Mouse (Mus musculus): ENCODE data around the gene Shkbp1. TPM values are rescaled to one million over a fixed set of nuclear protein-coding genes. Genes with fewer than 3 reads are reported as not detected.

Shkbp1 gene
- polyA plus RNA-seq, 1 experiment: 35.9 TPM

DNA sequence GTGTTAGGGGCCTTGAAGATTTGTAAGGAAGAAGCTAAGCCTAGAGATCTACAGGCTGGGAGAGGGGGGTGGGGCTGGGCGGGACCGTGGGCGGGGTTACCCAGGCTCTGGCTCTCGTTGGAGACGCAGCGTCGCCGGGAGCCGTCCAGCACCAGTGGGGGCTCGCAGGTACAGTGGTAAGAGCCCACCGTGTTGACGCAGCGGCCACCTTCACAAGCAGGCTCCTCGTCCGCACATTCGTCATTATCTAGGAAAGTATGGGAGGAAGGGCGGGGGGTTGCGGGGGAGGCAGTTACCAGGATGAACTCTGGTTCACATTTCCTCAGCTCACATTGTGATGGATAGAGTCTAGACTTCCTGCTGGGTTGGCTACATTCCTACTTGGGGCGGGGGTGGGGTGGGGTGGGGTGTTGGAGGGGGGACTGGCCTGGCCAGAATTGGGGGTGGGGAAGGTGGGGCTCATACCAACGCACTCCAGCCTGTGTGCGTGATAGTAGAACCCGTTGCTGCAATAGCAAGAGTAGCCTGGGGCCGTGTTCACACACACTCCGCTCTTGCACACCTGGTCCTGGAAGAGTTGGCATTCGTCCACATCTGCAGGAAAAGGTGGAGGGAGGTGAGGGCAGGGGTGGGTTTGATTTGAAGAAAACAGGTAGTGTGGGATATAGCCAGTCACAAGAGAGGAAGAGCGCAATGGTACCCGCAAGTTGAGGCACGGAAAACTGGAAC is 46.8 kb downstream of the Shkbp1 start:
- TF ChIP-seq POLR2A (IDR thresholded peaks at IDR 0.05; ENCODE audit: low read depth, low read length): no peak
- TF ChIP-seq CTCF (IDR thresholded peaks at IDR 0.05; ENCODE audit: borderline replicate concordance, insufficient read depth, low read length): no peak
- H3K4me3 ChIP-seq (ENCODE audit: insufficient read depth, low read length): no peak overlapping the region
- H3K27ac ChIP-seq (ENCODE audit: insufficient read depth, low read length): no peak overlapping the region
- H3K4me1 ChIP-seq (ENCODE audit: control insufficient read depth, insufficient read depth, low read length): no peaks in the 10 kb centered on the region

DNA sequence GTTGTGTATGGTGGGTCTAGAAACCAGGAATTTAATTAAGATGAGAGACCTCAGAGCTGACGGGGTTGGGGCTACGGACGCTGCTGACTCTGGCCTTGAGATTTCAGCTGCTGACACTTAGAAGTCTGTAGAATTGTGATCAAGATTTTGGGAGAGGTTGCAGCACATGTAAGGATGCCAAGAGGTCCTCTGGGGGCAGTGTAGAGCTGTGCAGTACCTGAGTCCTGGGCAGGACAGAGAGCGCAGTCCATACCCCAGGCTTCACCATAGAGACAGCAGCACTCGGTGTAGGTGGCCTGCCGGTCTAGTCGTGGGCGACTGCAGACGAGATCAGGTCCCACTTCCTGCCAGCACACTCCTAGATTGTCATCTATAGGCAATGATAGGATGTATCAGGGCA is 48.3 kb downstream of the Shkbp1 start:
- Histone ChIP-seq H3K4me3 (ENCODE audit: insufficient read depth, low read length) (no peak overlapping the region), H3K4me1 (ENCODE audit: control insufficient read depth, insufficient read depth, low read length) (no peaks in the 10 kb centered on the region), H3K27ac (ENCODE audit: insufficient read depth, low read length) (no peak overlapping the region)
- TF ChIP-seq POLR2A (IDR thresholded peaks at IDR 0.05; ENCODE audit: low read depth, low read length) (no peak), CTCF (IDR thresholded peaks at IDR 0.05; ENCODE audit: borderline replicate concordance, insufficient read depth, low read length) (peak; percentile 19; the same call in 1 of the 2 replicates)

DNA sequence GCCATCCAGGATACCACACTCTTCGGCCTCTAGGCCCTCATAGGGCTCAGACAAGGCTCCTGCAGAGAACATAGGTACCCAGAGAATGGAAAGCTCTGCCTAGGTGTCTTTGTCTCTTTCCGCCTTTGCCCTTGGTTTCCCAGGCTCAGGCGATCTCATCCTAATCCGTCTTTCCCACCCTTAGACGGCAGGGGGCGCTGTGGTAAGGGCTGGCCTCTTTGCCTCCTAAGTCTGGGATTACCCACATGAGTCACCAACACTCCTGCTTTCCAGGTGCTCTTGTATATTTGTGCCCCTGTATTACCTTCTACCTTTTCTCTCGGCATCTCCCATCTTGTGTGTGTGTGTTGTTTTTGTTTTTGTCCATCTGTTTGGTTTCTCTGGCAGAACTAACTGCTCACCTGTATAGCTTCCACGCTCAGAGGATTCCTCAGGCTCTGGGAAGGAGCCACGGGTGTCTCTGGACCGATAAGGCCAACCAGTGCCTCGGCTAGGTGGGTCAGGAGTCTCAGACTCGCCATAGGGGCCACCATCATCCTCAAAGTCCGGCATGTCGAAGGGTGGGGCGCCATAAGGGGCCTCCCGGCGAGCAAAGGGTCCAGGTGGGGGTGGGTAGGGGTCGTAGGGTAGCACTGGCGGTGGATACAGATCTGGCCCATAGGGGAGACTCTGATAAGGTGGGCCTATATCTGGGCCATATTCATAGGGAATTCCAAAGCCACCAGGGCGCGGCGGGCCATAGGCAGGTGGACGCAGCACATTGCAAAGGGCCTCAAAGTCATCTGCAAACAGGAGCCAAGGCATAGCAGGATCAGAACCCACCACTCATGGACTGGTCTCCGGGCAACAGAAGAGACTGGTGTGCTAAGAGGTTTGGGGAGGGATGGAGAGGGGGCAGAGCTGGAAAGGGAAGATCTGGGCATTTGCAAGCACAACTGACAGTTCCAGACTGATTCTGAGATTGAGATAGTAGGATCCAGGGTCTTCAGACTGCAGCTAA is 49.4 kb downstream of the Shkbp1 start:
- TF ChIP-seq POLR2A (IDR thresholded peaks at IDR 0.05; ENCODE audit: low read depth, low read length) (no peak), CTCF (IDR thresholded peaks at IDR 0.05; ENCODE audit: borderline replicate concordance, insufficient read depth, low read length) (peak; percentile 55; the same call in 1 of the 2 replicates)

DNA sequence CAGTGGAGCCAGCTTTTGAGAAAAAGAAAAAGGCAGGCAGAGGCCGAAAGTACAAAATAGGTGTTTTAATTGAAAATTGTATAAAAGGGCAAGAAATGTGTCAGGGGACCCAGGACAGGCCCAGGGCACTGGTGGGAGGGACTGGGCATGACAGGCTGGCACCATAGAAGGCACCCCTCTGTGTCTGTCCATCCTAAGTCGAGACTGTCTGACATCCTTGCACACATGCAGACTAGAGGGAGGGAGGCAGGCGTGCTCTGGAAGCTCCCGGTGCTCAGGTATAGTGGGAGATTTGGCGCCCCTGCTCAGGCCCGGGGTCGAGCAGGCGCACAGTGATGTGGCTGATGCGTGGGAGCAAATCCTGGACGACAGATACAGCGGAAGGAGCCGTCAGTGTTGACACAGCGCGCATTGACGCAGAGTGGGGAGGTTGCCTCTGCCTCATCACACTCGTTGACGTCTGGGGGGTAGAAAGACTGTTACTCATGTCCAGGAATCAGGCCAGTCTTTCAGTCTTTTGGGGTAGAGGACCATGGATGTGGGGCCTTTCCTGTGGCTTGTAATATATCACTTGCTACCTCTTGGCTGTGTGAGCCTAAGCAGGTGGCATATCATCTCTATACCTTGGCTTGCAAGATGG is 50.6 kb downstream of the Shkbp1 start:
- TF ChIP-seq POLR2A (IDR thresholded peaks at IDR 0.05; ENCODE audit: low read depth, low read length) (no peak), CTCF (IDR thresholded peaks at IDR 0.05; ENCODE audit: borderline replicate concordance, insufficient read depth, low read length) (no peak)
- Histone ChIP-seq H3K4me3 (ENCODE audit: insufficient read depth, low read length) (no peak overlapping the region), H3K27ac (ENCODE audit: insufficient read depth, low read length) (no peak overlapping the region), H3K4me1 (ENCODE audit: control insufficient read depth, insufficient read depth, low read length) (no peaks in the 10 kb centered on the region)

More for the DNA sequence above, 49.4 kb downstream of the Shkbp1 start:
- H3K4me1 ChIP-seq (ENCODE audit: control insufficient read depth, insufficient read depth, low read length): no peaks in the 10 kb centered on the region
- H3K4me3 ChIP-seq (ENCODE audit: insufficient read depth, low read length): no peak overlapping the region
- H3K27ac ChIP-seq (ENCODE audit: insufficient read depth, low read length): no peak overlapping the region

DNA sequence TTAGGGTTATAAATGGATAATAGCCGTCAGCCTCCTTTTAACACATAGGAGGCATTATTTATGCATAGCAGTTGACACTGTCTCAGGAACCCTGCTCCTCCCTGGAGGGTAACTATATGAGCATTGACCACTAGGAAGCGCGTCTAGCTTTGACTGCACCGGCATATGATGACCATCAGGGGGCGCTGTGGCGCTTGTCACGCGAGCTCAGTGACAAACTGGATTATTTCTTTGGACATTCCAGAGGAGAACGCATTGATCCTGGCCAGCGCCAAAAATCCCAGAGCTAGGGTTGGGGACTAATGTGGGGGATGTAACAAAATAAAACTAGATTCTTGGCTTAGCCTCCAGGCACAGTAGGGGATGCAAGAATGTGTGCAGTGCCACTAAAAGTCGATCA is 53.6 kb downstream of the Shkbp1 start:
- no peak overlapping the region for H3K4me3 ChIP-seq (ENCODE audit: insufficient read depth, low read length)
- no peak overlapping the region for H3K27ac ChIP-seq (ENCODE audit: insufficient read depth, low read length)
- no peak for TF ChIP-seq POLR2A (IDR thresholded peaks at IDR 0.05; ENCODE audit: low read depth, low read length)
- peak; percentile 92 for TF ChIP-seq CTCF (IDR thresholded peaks at IDR 0.05; ENCODE audit: borderline replicate concordance, insufficient read depth, low read length)
- no peaks in the 10 kb centered on the region for H3K4me1 ChIP-seq (ENCODE audit: control insufficient read depth, insufficient read depth, low read length)

DNA sequence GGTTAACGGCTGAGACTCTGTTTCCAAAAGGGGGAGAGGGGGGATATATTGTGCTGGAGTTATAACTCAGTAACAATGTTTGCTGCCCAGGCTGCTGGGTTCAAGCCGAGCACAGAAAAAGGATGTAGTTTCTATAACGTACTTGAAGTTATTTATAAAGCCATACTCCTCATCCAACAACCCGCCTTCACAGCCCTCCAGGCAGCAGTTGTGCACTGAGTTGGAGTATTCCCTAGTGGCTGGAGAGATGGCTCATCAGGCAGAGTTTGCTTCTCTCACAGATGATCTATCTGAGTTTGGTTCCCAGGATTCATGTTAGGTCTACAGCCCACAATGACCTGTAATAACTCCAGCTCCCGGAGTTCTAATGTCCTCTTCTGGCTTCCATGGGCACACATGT is 55.0 kb downstream of the Shkbp1 start:
- no peaks in the 10 kb centered on the region for H3K4me1 ChIP-seq (ENCODE audit: control insufficient read depth, insufficient read depth, low read length)
- H3K27ac ChIP-seq (ENCODE audit: insufficient read depth, low read length): no peak overlapping the region
- TF ChIP-seq POLR2A (IDR thresholded peaks at IDR 0.05; ENCODE audit: low read depth, low read length) (no peak), CTCF (IDR thresholded peaks at IDR 0.05; ENCODE audit: borderline replicate concordance, insufficient read depth, low read length) (no peak)
- H3K4me3 ChIP-seq (ENCODE audit: insufficient read depth, low read length): no peak overlapping the region

DNA sequence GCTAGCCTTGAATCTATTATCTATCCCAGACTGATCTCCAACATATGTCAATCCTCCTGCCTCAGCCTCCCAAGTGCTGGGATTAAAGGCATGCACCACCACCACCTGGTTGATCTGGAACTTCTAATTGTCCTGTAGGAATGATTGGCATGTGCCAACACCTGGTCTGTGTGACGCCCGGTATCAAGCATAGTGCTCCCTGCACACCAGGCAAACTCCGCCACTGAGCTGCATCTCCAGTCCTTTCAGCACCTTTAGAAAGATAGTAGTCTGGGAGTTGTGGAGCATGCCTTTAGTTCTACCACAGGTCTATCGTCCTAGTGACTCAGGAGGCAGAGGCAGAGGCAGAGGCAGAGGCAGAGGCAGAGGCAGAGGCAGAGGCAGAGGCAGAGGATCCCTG is 55.5 kb downstream of the Shkbp1 start:
- H3K4me3 ChIP-seq (ENCODE audit: insufficient read depth, low read length): no peak overlapping the region
- TF ChIP-seq POLR2A (IDR thresholded peaks at IDR 0.05; ENCODE audit: low read depth, low read length): no peak
- TF ChIP-seq CTCF (IDR thresholded peaks at IDR 0.05; ENCODE audit: borderline replicate concordance, insufficient read depth, low read length): no peak
- H3K27ac ChIP-seq (ENCODE audit: insufficient read depth, low read length): no peak overlapping the region
- no peaks in the 10 kb centered on the region for H3K4me1 ChIP-seq (ENCODE audit: control insufficient read depth, insufficient read depth, low read length)

DNA sequence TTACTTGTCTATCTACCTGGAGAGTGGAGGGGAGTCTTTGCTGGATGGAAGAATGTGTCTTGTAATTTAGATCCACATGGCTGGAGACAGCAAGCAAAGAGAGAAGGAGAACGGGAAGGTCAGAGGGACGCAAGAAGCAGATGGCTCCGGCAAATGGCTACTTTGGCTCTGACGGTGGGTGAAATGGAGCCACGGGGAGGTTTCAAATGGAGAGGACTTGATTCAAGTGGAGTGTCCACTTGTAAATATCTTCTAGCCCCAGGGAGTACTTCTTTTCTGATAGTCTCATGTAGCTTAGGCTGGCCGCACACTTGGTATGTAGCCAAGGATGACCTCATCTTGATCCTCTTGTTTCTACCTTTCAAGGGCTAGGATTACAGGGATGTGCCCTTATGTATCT is 57.0 kb downstream of the Shkbp1 start:
- no peak for TF ChIP-seq POLR2A (IDR thresholded peaks at IDR 0.05; ENCODE audit: low read depth, low read length)
- H3K27ac ChIP-seq (ENCODE audit: insufficient read depth, low read length): no peak overlapping the region
- no peak overlapping the region for H3K4me3 ChIP-seq (ENCODE audit: insufficient read depth, low read length)
- no peaks in the 10 kb centered on the region for H3K4me1 ChIP-seq (ENCODE audit: control insufficient read depth, insufficient read depth, low read length)

DNA sequence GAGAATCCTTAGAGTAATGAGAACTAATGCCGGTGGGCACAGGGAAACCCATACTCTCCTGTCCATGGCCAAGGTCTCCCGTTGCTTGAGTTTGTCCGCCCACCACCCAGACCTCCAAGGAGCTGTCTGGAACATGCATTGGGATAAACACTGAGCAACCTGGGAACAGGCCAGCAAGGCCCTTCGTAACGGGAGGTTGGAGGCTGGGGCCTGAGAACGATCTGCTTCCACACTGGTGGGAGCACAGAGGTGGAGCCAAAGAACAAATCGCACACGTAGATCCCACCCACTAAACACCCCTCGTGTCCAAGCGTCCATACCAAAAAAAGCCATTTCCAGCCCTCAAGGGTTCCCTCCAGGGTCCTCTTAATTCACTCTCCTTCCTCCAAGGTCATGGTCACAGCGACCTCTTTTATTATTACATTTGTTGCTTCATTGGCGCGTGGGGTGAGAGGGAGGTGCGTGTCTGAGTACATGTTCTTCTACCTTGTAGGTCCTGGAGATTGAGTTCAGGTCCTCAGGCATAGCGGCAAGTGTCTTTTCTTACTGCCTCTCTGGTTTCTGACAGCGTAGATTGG is 57.7 kb downstream of the Shkbp1 start:
- TF ChIP-seq CTCF (IDR thresholded peaks at IDR 0.05; ENCODE audit: borderline replicate concordance, insufficient read depth, low read length) (no peak), POLR2A (IDR thresholded peaks at IDR 0.05; ENCODE audit: low read depth, low read length) (no peak)
- no peaks in the 10 kb centered on the region for H3K4me1 ChIP-seq (ENCODE audit: control insufficient read depth, insufficient read depth, low read length)

More for the DNA sequence above, 57.7 kb downstream of the Shkbp1 start:
- Histone ChIP-seq H3K27ac (ENCODE audit: insufficient read depth, low read length) (no peak overlapping the region), H3K4me3 (ENCODE audit: insufficient read depth, low read length) (no peak overlapping the region)
